Mouse (Mus musculus) monocyte, adult 5-6 weeks (primary cell): ENCODE data around the gene Zfp787. TPM values are rescaled to one million over a fixed set of nuclear protein-coding genes. Genes with fewer than 3 reads are reported as not detected.
A peak's percentile ranks its signal among the peaks of the same experiment; 100 is the strongest.
"Not testable (repeated sequence)": the region's sequence is repeated elsewhere in the genome, so short reads cannot be mapped to it uniquely, and the experiment has no call there.

Experiments used
- ATAC-seq: fragments of 153-309, 156-312 bp; replicated peaks from 2 replicates; pipeline ENCODE4 v1.8.0; 2017; ENCODE audit warnings: mild to moderate bottlenecking; ENCODE audit not compliant: low TSS enrichment, insufficient number of reproducible peaks, severe bottlenecking, poor library complexity, low FRiP score
- total RNA-seq: library from RNA; stranded (forward); fragments of 200-1000, 200-491, 200-594 nt; gene quantifications from 3 replicates; pipeline ENCODE4 v1.2.3, GENCODE M21; 2017

Zfp787 gene
- total RNA-seq, 1 experiment from 2014 or later: 36.8 TPM

- no peak for ATAC-seq
These were observed 16.5 kb downstream of the Zfp787 start for GRCm38 (mm10) chr7:6139295-6139694.

GRCm38 (mm10) chr7:6136497-6136896 is 19.3 kb downstream of the Zfp787 start:
- no peak for ATAC-seq

- no peak for ATAC-seq
These were observed 23.2 kb downstream of the Zfp787 start for GRCm38 (mm10) chr7:6132646-6133045.

DNA sequence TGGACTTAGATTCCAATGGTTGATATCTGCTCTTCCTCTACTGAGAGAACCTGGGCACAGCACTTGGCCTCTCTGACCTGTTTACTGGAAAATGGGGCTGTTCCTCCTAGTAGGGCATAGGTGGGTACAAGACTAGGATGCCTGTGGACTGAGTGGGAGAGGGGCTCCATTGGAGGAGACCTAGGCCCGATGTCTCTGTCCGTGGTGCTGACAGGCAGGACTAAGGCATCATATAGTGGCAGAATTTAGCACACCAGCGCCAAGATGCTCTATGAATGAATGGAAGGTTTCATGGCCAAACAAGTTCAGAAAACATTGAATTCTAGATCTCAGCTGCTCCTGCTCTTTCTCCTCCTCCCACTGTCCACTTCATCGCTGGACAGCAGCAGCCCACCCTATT is 25.5 kb downstream of the Zfp787 start:
- ATAC-seq: no peak

- peak; percentile 79 for ATAC-seq
These were observed 28.9 kb downstream of the Zfp787 start for GRCm38 (mm10) chr7:6126690-6127448.

- ATAC-seq: not testable (repeated sequence)
These were observed 34.7 kb downstream of the Zfp787 start for GRCm38 (mm10) chr7:6121128-6121527.

GRCm38 (mm10) chr7:6120104-6120503 is 35.7 kb downstream of the Zfp787 start:
- not testable (repeated sequence) for ATAC-seq

GRCm38 (mm10) chr7:6119501-6119900 is 36.3 kb downstream of the Zfp787 start:
- no peak for ATAC-seq

Other genes starting within 250 kb of the Zfp787 start
- gene Vmn1r65, start 145.0 kb downstream of the Zfp787 start, total RNA-seq: not detected in 3 replicates
- gene Nlrp4c, start 110.8 kb downstream of the Zfp787 start, total RNA-seq: not detected in 3 replicates
- 12.1 to 33.4 TPM (median 16.7 TPM) in 3 replicates for gene Zfp444, start 16.2 kb upstream of the Zfp787 start, total RNA-seq
- gene Galp, start 41.1 kb upstream of the Zfp787 start, total RNA-seq: not detected in 3 replicates
- not detected in 3 replicates for gene Zscan5b, start 66.3 kb upstream of the Zfp787 start, total RNA-seq
- not detected in 3 replicates for gene Epp13, start 96.7 kb upstream of the Zfp787 start, total RNA-seq
- gene Zfp667, start 130.6 kb upstream of the Zfp787 start, total RNA-seq: 1.3 to 5.0 TPM (median 2.3 TPM) in 3 replicates
- 1.3 to 1.9 TPM in 2 of 3 replicates, not detected in the other for gene Zfp583, start 175.3 kb upstream of the Zfp787 start, total RNA-seq
- gene Gm3854, start 187.8 kb upstream of the Zfp787 start, total RNA-seq: 0.19 TPM in 1 of 3 replicates, not detected in the others
- gene Zfp78, start 207.3 kb upstream of the Zfp787 start, total RNA-seq: 1.6 to 5.6 TPM (median 2.9 TPM) in 3 replicates
- gene Zfp28, start 227.3 kb upstream of the Zfp787 start, total RNA-seq: 1.6 to 3.7 TPM (median 2.9 TPM) in 3 replicates
- gene Smim17, start 242.7 kb upstream of the Zfp787 start, total RNA-seq: not detected in 3 replicates